Mouse (Mus musculus) G1E-ER4 (cell line): ENCODE results near the gene Ssxb8. TPM values are rescaled to one million over a fixed set of nuclear protein-coding genes. Genes with fewer than 3 reads are reported as not detected.
"Not testable (repeated sequence)": the region's sequence is repeated elsewhere in the genome, so short reads cannot be mapped to it uniquely, and the experiment has no call there.

Experiments
- GATA1 ChIP-seq: IDR thresholded peaks from one replicate; pipeline ENCODE4 v1.8.0; 2012; ENCODE audit warnings: low read length, inconsistent platforms
- polyA plus RNA-seq: library from polyadenylated mRNA; stranded (reverse); fragments of >175 nt; gene quantifications from 2 replicates; pipeline ENCODE4 v1.2.3, GENCODE M21; 2012

Gene Ssxb8
- not detected in 2 replicates for polyA plus RNA-seq

DNA sequence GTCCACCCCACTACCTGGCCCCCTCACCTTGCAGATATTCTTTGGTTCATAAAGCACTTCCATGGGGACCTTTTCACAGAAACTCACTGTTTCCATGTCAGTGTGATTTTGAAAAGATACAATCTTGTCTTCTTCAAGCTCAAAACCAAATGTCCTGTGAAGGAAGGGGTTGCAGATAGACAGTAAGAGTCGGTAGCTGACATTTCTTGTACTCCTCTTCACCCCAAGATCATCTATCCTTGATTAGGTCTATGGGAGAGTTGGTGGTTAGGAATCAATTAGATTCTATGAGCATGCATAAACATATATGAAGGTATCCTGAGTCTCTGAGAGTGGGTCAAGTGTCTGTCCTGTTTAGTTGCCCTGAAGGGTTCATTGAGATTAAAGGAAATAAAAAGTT is at the start of gene Ssxb8:
Ssxb8 (minus strand) TSS at position 101 of the 400 bp plus-strand sequence.
- TF ChIP-seq GATA1 = not testable (repeated sequence)

DNA sequence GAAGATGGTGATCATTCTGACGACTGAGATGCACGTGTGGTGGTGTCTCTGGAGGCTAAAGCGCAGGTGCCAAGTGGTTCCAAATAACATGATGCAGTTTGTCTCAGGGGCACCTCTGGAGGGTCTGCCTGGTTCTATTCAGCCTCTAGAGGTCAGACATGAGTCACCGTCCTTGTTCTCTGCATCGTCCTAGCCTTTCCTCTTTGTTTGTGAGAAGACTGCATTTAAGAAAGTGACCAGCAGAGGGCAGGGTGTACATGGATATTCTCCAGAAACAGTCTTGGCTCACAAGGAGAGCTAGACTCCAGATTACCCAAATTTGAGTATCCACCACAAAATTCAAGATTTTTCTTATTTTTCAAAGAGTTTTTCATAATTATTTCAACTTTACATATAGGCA is 42.3 kb upstream of the Ssxb8 start:
- TF ChIP-seq GATA1 = no peak

DNA sequence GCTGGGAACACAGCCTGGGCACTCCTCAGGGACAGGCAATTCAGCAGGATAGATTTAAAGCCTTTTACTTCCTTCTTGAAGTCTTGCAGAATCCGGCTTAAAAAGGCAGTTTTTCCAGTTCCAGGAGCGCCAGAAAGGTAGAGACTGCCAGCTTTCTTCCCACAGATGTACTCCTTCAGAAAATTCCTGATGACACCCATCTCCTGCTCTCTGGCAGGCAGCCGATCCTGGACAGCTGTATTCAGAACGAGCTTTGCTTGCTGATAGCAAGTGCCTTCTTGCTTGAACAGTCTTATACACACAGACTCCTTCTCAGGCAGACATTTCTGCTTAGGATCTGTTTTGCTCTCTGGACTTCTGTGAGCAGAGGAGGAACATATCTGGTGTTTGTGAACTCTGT is 27.6 kb downstream of the Ssxb8 start:
- no peak for TF ChIP-seq GATA1

Other genes with a start within 250 kb of the Ssxb8 start
- not detected in 2 replicates for gene Ssxb2, start 229.1 kb downstream of the Ssxb8 start, polyA plus RNA-seq
- gene Gm14459, start 165.9 kb downstream of the Ssxb8 start, polyA plus RNA-seq = not detected in 2 replicates
- not detected in 2 replicates for gene Ssxb6, start 142.6 kb downstream of the Ssxb8 start, polyA plus RNA-seq
- not detected in 2 replicates for gene Ssxb3, start 99.0 kb downstream of the Ssxb8 start, polyA plus RNA-seq
- gene Ssx9, start 57.6 kb upstream of the Ssxb8 start, polyA plus RNA-seq = not detected in 2 replicates
- gene Ssxb5, start 112.8 kb upstream of the Ssxb8 start, polyA plus RNA-seq = not detected in 2 replicates
- gene Gm6592, start 153.2 kb upstream of the Ssxb8 start, polyA plus RNA-seq = not detected in 2 replicates
- gene Gm5751, start 183.4 kb upstream of the Ssxb8 start, polyA plus RNA-seq = 0.22 and 0.23 TPM in 2 replicates
- gene B630019K06Rik, start 201.5 kb upstream of the Ssxb8 start, polyA plus RNA-seq = 0.31 and 0.57 TPM in 2 replicates